Mouse (Mus musculus) heart, adult 2 months (tissue): ENCODE results near the gene Map1s.

Experiments
- CTCF ChIP-seq: fragments of 200-600 bp; IDR thresholded peaks from 2 replicates; pipeline ENCODE4 v1.8.1; 2022; ENCODE audit warnings: antibody characterized with exemption, mild to moderate bottlenecking, moderate library complexity
- EP300 ChIP-seq: fragments of 200-500 bp; IDR thresholded peaks from 2 replicates; pipeline ENCODE4 v1.6.1; 2011; ENCODE audit warnings: low read depth, low read length, control low read depth; ENCODE audit not compliant: insufficient read depth
- POLR2A ChIP-seq: fragments of 200-500 bp; IDR thresholded peaks from 2 replicates; pipeline ENCODE4 v1.6.1; 2011; ENCODE audit warnings: mild to moderate bottlenecking, low read depth, low read length, control low read depth; ENCODE audit not compliant: insufficient read depth

DNA sequence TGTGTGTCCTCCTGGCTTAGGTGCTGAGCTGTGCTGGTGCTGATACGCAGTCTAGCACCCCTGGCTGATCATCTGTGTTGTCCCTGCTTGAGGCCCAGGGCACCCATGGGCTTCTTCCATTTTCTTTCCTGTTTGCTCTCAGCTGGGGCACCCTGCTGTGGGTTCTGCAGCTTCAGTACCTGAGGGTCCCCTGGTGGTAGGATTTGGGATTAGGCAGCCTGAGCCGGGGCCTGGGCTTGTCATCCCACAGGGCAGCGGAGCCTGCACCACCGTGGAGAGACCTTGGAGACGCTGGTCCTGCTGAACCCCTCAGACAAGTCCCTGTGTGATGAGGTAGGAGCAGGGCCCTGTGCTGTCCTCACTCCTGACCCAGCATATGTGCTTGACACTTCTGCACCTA, 5.9 kb downstream of the Map1s start:
- TF ChIP-seq CTCF (peak; percentile 32), POLR2A (no peak), EP300 (no peak)
